Mouse (Mus musculus): ENCODE results near the gene Rhcg.

Gene Rhcg

GRCm38 (mm10) chr7:79548893-79549555 is 68.4 kb downstream of the Rhcg start:
- DNase-seq: no peak

DNA sequence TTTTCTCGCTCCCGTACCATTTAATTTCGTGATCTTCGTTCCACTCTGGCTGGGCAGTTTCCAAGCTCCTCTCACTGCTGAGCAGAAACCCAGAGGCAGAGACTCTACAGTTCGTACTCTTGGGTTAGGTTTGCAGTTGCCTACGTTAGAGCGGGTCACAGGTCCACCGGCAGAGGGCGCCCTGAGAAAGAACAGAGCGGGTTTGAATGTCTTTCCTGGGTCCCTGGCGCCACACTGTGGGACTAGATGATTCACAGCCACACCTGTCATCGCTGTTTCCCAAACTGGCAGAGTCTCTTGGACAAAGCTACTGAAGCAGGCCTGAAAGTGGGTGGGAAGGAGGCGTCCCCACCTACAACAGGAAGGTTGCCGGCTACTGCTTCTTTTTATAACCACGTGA is 70.4 kb downstream of the Rhcg start:
- peak; percentile 91 for DNase-seq

GRCm38 (mm10) chr7:79545066-79545400 is 72.4 kb downstream of the Rhcg start:
- no peak for DNase-seq

GRCm38 (mm10) chr7:79544281-79545065 is 73.0 kb downstream of the Rhcg start:
- peak; percentile 43 for DNase-seq
